Mouse (Mus musculus) R1 (cell line): Measurements from ENCODE around the gene Rab3gap2.

Experiments
- DNase-seq: peaks from one replicate; pipeline ENCODE4 v3.0.0-alpha.2; 2018; ENCODE audit warnings: low read depth, low spot score

Gene Rab3gap2

DNA sequence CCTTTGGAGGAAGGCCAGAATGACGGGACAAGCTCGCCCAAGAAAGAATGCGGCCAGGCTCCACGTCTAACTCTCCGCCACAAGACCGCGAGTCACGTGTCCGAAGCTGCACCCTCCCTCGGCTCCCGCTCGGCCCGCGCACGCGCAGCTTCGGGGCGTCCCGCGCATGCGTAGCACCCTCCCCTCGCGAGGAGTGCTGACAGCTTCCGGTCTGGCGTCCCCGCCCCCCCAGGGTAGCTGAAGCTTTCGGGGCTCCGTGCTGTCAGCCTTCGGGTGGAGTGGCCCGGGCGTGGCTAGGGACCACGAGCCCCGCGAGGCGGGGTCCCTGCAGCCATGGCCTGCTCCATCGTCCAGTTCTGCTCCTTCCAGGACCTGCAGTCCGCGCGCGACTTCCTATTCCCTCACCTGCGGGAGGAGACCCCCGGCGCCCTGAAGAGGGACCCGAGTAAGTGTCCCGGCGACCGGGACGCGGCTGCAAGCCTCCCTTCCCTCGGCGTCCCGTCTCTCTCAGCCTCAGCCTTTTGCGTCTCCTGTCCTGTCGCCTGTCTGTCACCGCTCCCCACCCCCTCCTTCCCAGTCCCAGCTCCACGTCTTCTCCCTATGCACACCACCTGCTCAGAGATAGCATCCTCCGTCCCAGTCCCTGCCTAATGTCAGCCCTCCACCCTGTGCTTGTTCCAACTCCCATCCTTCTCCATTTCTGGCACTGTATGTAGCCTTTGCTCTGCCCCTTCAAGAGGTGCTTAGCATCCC is at the start of gene Rab3gap2:
Gene Rab3gap2 (plus strand): TSS at position 209 of the 753 bp plus-strand sequence.
- DNase-seq: peak; percentile 97

DNA sequence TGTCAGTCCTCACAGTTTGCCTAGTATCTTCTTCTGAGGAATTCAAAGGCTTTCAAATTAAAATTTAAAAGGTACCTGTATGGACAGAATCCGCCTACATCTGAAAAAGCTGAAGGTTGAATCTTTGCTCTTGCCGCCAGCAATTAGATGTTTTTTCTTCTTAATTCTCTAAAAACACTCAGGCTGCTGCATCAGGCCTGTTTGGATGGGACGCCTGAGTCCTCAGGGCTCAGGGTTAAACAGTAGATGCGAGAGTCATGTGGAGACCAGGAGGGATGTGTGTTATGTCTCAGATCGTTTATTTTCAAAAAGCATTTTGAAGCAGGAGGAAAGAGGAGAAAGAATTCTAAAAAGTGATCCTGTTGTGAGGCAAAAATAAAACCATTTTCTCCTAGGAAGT is 30.3 kb upstream of the Rab3gap2 start:
- no peak for DNase-seq

GRCm38 (mm10) chr1:185177860-185178259 is 26.1 kb upstream of the Rab3gap2 start:
- DNase-seq: no peak

DNA sequence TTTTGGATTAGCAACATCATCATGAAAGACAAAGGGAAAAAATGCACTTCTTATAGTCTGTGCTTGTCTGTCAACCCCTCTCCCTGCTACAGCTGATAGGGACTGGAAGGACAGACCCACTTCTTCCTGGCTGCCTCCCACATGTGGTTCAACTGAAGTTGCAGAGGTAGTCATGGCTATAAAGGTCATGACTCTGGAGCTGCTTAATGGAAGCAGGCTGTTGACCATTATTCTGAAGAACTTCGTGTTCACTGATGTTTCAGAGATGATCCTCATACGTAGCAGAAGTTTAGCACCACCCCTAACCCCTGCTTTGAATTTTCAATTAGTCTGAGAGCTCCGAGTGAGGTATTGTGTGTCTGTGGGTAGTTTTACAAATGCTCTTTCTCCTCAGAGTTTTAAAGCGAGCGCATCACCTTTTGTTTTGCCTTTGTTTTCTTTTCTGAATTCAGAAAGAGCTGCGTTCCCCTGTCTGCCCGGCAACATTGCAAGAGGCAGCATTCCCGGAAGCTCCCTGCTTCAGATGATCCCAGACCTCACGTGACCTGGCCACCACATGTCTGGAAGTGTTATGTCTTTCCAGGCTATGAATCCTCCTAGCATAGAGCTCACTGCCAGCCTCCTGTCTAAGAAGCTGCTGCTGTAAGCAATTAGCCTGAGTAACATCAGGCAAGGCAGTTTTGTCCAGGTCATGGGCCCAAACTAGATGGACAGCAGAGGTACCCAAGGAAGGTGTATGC is 20.2 kb upstream of the Rab3gap2 start:
- DNase-seq: no peak

GRCm38 (mm10) chr1:185185556-185185955 is 18.4 kb upstream of the Rab3gap2 start:
- no peak for DNase-seq

GRCm38 (mm10) chr1:185187135-185187785 is 16.7 kb upstream of the Rab3gap2 start:
- peak; percentile 72 for DNase-seq

GRCm38 (mm10) chr1:185189901-185190300 is 14.0 kb upstream of the Rab3gap2 start:
- no peak for DNase-seq

GRCm38 (mm10) chr1:185192087-185192486 is 11.8 kb upstream of the Rab3gap2 start:
- no peak for DNase-seq

DNA sequence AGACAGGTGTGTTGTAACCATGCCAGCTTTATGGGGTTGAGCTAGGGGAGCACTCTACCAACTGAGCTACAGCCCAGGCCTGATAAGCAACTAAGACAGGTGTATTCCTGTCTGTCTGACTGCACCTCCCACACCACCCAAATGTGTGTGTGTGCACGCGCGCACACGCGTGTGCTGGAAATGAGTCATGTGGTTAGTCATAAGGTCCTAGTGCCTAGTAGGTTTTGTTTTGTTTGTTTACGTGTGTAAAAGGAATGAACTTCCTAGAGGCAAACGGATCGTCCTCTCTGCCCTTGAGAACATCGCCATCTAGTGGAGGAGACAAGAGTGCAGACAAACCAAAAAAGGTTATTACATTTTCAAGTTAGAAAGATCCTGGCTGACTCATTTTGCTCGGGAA is 10.4 kb upstream of the Rab3gap2 start:
- peak; percentile 79 for DNase-seq

GRCm38 (mm10) chr1:185196323-185196722 is 7.6 kb upstream of the Rab3gap2 start:
- no peak for DNase-seq

GRCm38 (mm10) chr1:185200571-185201395 is 3.1 kb upstream of the Rab3gap2 start:
- DNase-seq: no peak

DNA sequence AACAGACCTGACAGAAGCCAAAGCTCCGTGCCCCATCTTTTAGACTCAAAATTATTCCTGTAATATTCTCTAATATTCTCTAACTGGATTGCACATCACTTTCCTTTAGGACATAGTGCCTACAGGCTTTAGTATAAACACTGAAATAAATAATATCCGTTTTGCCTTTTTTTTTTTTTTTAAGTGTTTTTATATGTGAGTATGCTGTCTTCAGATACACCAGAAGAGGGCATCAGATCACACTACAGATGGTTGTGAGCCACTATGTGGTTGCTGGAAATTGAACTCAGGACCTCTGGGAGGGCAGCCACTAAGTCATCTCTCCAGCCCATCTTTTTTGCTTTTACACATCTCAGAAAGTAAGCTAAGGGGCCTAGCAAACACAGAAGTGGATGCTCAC is 1.9 kb upstream of the Rab3gap2 start:
- no peak for DNase-seq

GRCm38 (mm10) chr1:185203196-185203908 is 565 bp upstream of the Rab3gap2 start:
- DNase-seq: peak; percentile 21

DNA sequence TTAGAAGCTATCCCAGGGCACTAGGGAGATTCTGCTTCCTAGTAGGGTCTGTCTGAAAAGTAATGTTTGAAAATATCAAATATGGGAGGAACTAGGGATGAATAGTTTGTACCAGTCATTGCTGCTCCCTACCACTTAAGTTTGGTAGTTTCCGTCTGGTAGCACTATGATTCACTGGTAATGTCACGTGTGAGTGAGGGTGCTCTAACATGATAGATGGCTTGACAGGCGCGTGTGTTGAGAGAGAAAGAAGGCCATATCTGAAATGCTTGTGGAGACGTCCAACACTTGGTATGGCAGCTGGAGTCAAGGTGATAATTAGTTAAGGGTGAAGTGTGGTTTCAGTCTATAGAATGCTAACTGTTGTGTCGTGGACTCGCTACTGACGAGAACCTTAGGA is 1.2 kb downstream of the Rab3gap2 start:
- no peak for DNase-seq

- peak; percentile 50 for DNase-seq
These were observed 4.1 kb downstream of the Rab3gap2 start for GRCm38 (mm10) chr1:185207851-185208595.

DNA sequence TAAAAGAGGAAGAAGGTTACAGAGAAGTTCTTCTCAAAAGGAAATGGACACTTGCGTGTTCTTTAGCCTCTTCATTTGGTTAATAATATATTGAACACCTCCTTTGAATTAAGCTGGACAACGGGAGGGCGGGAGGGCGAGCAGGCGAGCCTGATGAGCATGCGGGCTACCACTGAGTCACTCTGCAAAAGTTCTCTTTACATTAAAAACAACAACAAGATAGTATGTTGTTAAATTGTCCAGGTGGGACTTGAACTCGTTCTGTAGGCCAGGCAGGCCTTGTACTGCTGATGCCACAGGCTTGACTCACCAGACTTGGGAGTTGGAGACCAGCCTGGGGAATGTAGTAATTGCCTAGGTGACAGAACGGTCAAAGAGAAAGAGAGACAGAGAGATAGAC is 4.8 kb downstream of the Rab3gap2 start:
- peak; percentile 63 for DNase-seq

DNA sequence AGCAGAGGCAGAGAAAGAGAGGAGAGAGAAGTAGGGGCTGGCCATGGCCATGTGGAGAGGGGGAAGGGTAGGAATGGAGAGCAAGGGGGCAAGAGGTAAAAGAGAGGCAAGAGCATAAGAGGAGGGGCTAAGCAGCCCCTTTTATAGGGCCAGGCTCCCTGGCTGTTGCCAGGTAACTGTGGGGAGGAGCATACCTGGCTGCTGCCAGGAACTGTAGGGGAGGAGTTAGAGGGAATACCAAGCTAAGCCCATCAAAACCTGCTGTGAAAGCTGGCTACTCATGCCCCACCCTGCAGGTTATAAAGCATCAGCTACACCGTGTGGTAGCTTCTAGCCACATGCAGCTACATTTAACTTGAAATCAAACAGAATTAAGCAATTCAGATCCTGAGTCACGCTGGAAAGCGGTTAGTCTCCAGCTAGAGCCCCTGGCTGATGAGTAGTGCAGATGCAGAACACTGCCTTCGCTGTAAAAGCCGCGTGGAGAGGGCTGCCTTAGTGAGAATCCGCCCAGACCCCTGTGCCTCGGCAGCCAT is 5.8 kb downstream of the Rab3gap2 start:
- peak; percentile 98 for DNase-seq

DNA sequence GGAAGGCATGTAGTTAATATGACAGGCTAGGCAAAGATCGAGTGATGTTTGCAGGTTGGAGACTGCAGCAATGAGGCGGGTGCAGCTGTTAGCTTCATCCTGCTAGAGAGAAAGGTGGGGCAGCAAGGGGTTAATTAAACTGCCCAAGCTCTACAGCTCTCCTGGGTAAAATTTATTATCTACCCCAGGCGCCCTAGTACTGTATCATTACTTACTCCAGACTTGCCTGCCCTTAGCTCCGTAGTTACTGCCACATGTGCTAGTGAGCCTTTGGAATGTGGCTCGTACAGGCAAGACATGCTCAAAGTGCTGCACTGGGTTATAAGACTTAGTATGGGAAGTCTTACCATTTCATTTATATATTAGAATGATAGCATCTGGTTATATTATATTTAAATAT is 12.4 kb downstream of the Rab3gap2 start:
- no peak for DNase-seq

DNA sequence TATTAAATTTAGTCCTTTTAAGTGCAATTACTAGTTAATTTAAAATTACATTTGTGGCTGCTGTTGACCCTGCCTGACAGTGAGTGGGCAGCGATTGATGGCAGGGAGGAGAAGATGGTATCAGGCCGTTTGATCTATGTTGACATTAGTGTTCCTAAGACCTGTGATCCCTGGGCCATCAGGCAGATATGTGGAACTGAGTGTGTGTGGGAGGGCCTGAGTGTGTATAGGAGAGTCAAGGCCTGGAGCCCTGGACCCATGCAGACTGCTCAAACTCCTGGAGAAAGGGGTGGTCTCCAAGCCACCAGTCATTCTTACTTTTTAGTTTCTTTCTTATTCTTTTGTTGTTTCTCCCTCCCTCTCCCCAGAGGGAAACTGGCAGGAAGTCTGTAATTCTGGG is 12.8 kb downstream of the Rab3gap2 start:
- no peak for DNase-seq

DNA sequence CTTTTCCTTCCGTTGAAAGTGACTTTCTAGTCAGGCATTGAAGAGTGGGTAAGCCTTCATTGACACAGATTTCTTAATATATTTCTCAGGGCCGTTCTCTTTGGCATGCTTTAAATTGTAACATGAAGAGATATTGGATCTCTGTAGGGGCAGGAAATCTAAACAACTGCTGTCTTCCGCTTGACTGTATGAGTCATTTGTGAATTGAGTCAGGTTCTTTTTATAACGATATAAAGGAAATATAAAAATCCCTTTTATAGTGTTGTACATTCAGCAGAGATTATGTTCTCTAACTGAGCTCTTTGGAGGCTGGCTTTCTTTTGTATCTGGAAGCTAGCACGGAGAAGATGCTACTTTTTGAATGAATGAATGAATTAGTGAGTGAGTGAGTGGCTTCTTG is 14.0 kb downstream of the Rab3gap2 start:
- DNase-seq: no peak
